Mouse (Mus musculus) heart, embryonic 14.5 days (tissue): ENCODE measurements around the gene Zscan22. TPM values are rescaled to one million over a fixed set of nuclear protein-coding genes. Genes with fewer than 3 reads are reported as not detected.
"Not testable (repeated sequence)": the region's sequence is repeated elsewhere in the genome, so short reads cannot be mapped to it uniquely, and the experiment has no call there.

Experiments
- ATAC-seq: fragments of 200-750 bp; cut with Nextera tagmentation; 2 replicates; pipeline ENCODE4 v1.8.0; 2017; ENCODE audit warnings: low read depth, moderate TSS enrichment; ENCODE audit not compliant: insufficient number of reproducible peaks, insufficient read depth, low FRiP score
- H3K27ac ChIP-seq, 2 experiments: fragments of 200-500 bp in 1 of 2; fragments of 300-500 bp in 1 of 2; sonication (generic) in 1 of 2; replicated peaks in 1 of 2; 2 replicates each; pipeline ENCODE4 v1.5.1; 2012 to 2014; ENCODE audit warnings: low read depth in 2 of 2, low read length in 2 of 2, control low read depth in 1 of 2, mild to moderate bottlenecking in 1 of 2, mixed read lengths in 1 of 2; ENCODE audit not compliant: control insufficient read depth in 1 of 2, insufficient read depth in 1 of 2
- H3K27me3 ChIP-seq: fragments of 300-500 bp; sonication (generic); 2 replicates; pipeline ENCODE4 v1.6.1; 2014; ENCODE audit warnings: mild to moderate bottlenecking, low read length, control low read depth; ENCODE audit not compliant: control insufficient read depth, insufficient read depth
- H3K36me3 ChIP-seq: fragments of 300-500 bp; sonication (generic); 2 replicates; pipeline ENCODE4 v1.6.1; 2014; ENCODE audit warnings: mild to moderate bottlenecking, control low read depth, low read length, mixed read lengths; ENCODE audit not compliant: control insufficient read depth, insufficient read depth
- H3K4me1 ChIP-seq, 2 experiments: fragments of 200-500 bp in 1 of 2; fragments of 300-500 bp in 1 of 2; sonication (generic) in 1 of 2; 2 replicates each; pipeline ENCODE4 v1.6.1; 2012 to 2014; ENCODE audit warnings: low read length in 2 of 2, control low read depth in 1 of 2, mixed read lengths in 1 of 2; ENCODE audit not compliant: control insufficient read depth in 2 of 2, insufficient read depth in 2 of 2
- H3K4me2 ChIP-seq: fragments of 300-500 bp; sonication (generic); 2 replicates; pipeline ENCODE4 v1.6.1; 2014; ENCODE audit warnings: mild to moderate bottlenecking, low read length
- H3K4me3 ChIP-seq, 2 experiments: fragments of 200-500 bp in 1 of 2; fragments of 300-500 bp in 1 of 2; sonication (generic) in 1 of 2; 2 replicates each; pipeline ENCODE4 v1.5.1; 2012 to 2014; ENCODE audit warnings: low read length in 2 of 2, mild to moderate bottlenecking in 2 of 2, control low read depth in 1 of 2, low read depth in 1 of 2, moderate library complexity in 1 of 2; ENCODE audit not compliant: control insufficient read depth in 1 of 2, insufficient read depth in 1 of 2
- H3K9ac ChIP-seq: fragments of 300-500 bp; sonication (generic); 2 replicates; pipeline ENCODE4 v1.6.1; 2014; ENCODE audit warnings: mild to moderate bottlenecking, low read length
- H3K9me3 ChIP-seq: fragments of 300-500 bp; sonication (generic); 2 replicates; pipeline ENCODE4 v1.6.1; 2016; ENCODE audit warnings: low read length, control low read depth; ENCODE audit not compliant: control insufficient read depth
- WGBS: fragments of 180-500 bp; shearing (Covaris S2); extraction: QIAGEN DNeasy Blood & Tissue Kit; methylation state at CpG from one replicate; pipeline ENCODE4 v1.1.7; 2014; 5-methylcytosine and 5-hydroxymethylcytosine counted together
- polyA plus RNA-seq: library from polyadenylated mRNA; unstranded; fragments of >200 nt; fragmentation: Nextera tagmentation; extraction: Ambion mirVana; gene quantifications from 2 replicates; pipeline ENCODE4 v1.2.1, GENCODE M21; 2014

Gene Zscan22
- polyA plus RNA-seq, 1 experiment from 2014 or later = 12.7 TPM

DNA sequence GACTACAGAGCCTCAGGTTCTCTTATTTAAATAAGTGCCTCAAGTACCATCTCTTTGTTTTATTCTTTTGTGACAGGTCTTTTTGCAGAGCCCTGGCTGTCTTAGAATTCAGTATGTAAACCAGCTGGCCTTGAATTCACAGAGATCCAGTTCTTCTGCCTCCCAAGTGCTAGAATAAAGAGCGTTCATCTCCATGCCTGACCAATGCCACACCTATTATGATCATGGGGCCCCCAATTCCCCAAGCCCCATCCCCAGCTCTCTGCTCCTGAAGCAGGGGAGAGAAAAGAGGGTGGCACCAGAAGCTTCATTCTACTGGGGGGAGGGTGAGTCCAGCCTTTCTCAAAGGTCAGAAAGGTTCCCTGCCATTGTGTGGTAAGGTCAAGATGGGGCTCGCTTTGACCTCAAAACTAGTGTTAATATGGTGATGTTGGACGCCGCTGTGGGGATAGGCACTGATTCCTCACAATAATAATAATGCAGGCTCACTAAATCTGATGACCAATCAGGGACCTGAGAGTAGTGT, 36.1 kb downstream of the Zscan22 start:
- Histone ChIP-seq H3K4me2 (no peak overlapping the region), H3K36me3 (no peaks in the 10 kb centered on the region), H3K27me3 (no peaks in the 10 kb centered on the region), H3K9me3 (no peaks in the 10 kb centered on the region), H3K27ac (no peak overlapping the region), H3K4me1 (no peaks in the 10 kb centered on the region), H3K4me3 (no peak overlapping the region), H3K9ac (no peak overlapping the region)
- ATAC-seq = no peak
- 76% methylated on average over 4 of the region's 4 CpGs for WGBS

DNA sequence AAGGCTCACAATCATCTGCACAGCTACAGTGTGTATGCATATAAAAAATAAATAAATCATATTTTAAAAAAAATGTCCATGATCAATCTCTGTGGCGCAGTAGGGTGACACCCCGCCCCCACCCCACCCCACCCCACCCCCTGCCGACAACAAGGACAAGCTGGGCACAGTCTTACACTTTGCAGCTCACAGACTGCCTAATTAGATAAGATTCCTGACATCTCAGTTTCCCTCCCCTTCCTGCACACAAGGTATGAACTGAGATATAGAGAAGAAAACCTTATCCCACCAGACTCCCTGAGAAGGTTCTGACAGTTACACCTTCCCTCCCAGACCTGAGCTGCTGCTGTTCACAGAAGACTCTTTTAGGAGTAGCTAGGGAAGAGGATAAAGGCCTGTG, 37.2 kb downstream of the Zscan22 start:
- Histone ChIP-seq H3K36me3 (no peaks in the 10 kb centered on the region), H3K27me3 (no peaks in the 10 kb centered on the region), H3K27ac (no peak overlapping the region), H3K4me1 (no peaks in the 10 kb centered on the region), H3K4me3 (no peak overlapping the region), H3K4me2 (no peak overlapping the region), H3K9me3 (no peaks in the 10 kb centered on the region), H3K9ac (no peak overlapping the region)
- 65% methylated on average over 3 of the region's 3 CpGs for WGBS
- ATAC-seq = no peak

DNA sequence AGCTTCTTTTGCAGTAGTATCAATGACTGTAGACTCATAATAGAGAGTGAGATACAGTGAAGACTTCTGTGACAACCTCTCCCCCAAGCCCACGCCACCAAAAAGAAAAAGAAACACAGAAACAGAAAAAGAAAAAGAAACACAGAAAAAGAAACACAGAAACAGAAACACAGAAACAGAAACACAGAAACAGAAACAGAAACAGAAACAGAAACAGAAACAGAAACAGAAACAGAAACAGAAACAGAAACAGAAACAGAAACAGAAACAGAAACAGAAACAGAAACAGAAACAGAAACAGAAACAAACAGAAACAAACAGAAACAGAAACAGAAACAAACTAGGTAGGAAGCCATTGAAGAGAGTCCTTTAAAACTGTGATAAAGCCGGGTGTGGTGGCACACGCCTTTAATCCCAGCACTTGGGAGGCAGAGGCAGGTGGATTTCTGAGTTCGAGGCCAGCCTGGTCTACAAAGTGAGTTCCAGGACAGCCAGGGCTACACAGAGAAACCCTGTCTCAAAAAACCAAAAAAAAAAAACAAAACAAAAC, 39.7 kb downstream of the Zscan22 start:
- not testable (repeated sequence) for ATAC-seq, H3K36me3 ChIP-seq, H3K9me3 ChIP-seq, H3K9ac ChIP-seq, H3K4me3 ChIP-seq, H3K27ac ChIP-seq, H3K27me3 ChIP-seq, H3K4me1 ChIP-seq, H3K4me2 ChIP-seq
- WGBS = 85% methylated on average over 4 of the region's 4 CpGs

DNA sequence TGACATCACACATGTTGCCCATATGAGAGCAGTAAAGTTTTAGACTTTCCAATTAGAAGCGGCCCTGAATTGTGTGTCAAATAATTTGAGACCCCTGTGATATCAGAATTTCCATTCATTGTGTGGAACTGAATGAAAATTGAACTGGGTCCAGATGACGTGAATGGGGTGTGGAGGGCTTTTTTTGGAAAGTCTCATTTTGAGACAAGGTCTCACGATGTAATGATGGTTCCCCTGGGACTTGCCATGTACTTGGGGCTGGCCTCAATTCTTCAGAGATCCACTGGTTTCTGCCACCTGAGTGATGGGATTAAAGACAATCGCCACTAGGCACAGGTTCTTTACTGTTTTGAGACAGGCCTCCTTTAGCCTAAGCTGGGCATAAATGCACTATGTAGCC, 43.0 kb downstream of the Zscan22 start:
- ATAC-seq = no peak
- WGBS = 77% methylated on average over 4 of the region's 4 CpGs

DNA sequence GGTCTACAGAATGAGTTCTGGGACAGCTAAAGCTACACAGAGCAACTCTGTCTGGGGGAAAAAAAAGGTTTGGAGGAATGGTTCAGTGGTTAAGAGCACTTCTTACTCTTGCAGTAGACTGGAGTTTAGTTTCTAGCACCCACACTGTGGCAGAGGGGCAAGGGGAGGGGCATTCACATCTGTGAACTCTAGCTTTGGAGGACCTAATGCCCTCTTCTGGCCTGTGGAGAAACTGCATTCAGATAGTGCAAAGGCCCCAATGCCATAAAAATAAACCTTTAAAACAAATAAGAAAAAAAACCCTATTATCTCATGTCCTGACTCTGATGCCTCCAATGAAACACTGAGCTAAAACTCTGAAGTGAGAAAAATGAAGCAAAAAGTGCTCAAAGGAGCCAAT, 45.9 kb downstream of the Zscan22 start:
- Histone ChIP-seq H3K36me3 (no peaks in the 10 kb centered on the region), H3K27ac (no peak overlapping the region), H3K4me1 (no peaks in the 10 kb centered on the region), H3K27me3 (no peaks in the 10 kb centered on the region), H3K4me2 (no peak overlapping the region), H3K9ac (no peak overlapping the region), H3K4me3 (no peak overlapping the region), H3K9me3 (no peaks in the 10 kb centered on the region)
- ATAC-seq = no peak

More for the DNA sequence above, 43.0 kb downstream of the Zscan22 start:
- no peak overlapping the region for H3K27ac ChIP-seq
- H3K9me3 ChIP-seq = no peaks in the 10 kb centered on the region
- no peaks in the 10 kb centered on the region for H3K4me1 ChIP-seq
- H3K27me3 ChIP-seq = no peaks in the 10 kb centered on the region
- no peak overlapping the region for H3K9ac ChIP-seq
- H3K36me3 ChIP-seq = no peaks in the 10 kb centered on the region
- no peak overlapping the region for H3K4me2 ChIP-seq
- no peak overlapping the region for H3K4me3 ChIP-seq

DNA sequence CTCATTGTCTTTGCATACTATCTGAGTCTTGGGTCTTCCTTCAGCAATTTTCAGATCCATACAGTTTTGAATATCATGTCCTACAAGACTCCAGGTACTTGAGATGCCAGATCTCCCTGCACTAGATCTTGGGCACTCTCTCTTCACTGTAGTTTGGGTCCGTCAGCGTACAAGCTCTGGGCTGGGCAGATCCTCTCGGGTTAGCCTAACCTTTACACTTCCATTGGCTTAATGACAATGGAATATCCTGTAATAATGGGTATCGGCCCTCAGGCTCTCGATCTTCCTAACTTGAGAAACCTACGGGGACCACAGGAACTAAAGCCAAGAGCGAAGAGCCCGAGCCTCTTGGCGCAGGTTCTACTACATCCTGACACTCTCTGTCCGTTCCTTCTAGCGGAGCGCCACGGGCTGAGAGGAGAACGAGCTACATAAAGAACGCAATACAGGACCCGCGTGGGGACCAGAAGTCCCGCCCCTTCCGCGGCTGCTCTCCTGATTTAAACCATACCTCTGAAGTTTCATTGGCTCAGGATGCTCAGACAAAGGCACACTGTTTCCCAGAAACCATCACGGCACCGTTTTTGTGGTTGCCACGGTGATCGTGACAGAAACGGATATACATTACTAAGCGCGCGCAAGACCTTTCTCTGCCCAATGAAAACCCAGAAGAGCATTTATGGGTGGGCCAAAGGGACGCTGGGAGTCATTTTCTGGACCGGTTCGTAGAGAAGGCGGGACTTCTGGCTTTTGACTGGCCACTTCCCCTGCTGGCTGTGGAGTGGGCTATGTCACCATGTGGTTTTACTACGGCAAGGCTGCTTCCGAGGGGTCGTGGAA, 51.6 kb downstream of the Zscan22 start:
- H3K9me3 ChIP-seq = no peaks in the 10 kb centered on the region
- no peaks in the 10 kb centered on the region for H3K36me3 ChIP-seq
- peak overlapping the region; percentile 83 for H3K4me2 ChIP-seq
- peaks cover 6 to 8% of the 10 kb centered on the region in 2 experiments for H3K4me1 ChIP-seq
- H3K27me3 ChIP-seq = no peaks in the 10 kb centered on the region
- ATAC-seq = peak; percentile 95
- H3K9ac ChIP-seq = peak overlapping the region; percentile 74
- WGBS = 12% methylated on average over 35 of the region's 35 CpGs
- H3K27ac ChIP-seq = peak overlapping the region; percentile 79 to 91
- peak overlapping the region; percentile 48 to 68 for H3K4me3 ChIP-seq

DNA sequence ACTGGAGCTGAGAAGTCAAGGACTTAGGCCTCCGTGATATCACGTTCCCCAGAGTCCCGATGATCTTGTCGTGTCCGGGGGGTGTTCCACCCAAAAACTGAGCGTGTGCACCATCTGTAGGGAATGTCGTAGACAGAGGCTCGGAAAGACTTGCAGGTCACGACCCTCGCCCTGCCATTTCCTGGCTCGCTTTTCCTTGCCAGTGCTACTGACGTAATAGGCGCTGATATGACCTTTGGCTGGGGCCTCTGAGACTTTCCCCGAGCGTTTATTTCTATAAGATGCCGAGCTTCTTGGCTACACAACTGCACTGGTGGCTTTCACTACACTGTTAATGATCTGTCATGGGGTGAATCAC, 52.2 kb downstream of the Zscan22 start:
- 9% methylated on average over 16 of the region's 16 CpGs for WGBS
- Histone ChIP-seq H3K36me3 (no peaks in the 10 kb centered on the region), H3K4me3 (peak overlapping the region; percentile 48 to 68)

More for the DNA sequence above, 52.2 kb downstream of the Zscan22 start:
- Histone ChIP-seq H3K27me3 (no peaks in the 10 kb centered on the region), H3K27ac (peak overlapping the region; percentile 79 to 91), H3K4me1 (peaks cover 6 to 8% of the 10 kb centered on the region in 2 experiments), H3K9ac (peak overlapping the region; percentile 74), H3K9me3 (no peaks in the 10 kb centered on the region), H3K4me2 (peak overlapping the region; percentile 83)
- no peak for ATAC-seq
